Mouse (Mus musculus) bone marrow, adult 2 months (tissue): ENCODE results near the gene 1700056E22Rik.

ENCODE experiments used
- CTCF ChIP-seq: fragments of 200-500 bp; IDR thresholded peaks from 2 replicates; pipeline ENCODE4 v1.5.1; 2011; ENCODE audit warnings: low read length, control low read depth; ENCODE audit not compliant: control insufficient read depth, insufficient read depth
- POLR2A ChIP-seq: fragments of 200-500 bp; IDR thresholded peaks from 2 replicates; pipeline ENCODE4 v1.6.1; 2011; ENCODE audit warnings: low read depth, mild to moderate bottlenecking, control low read depth, low read length, borderline replicate concordance; ENCODE audit not compliant: control insufficient read depth

GRCm38 (mm10) chr1:183997207-183997606 is 36.9 kb downstream of the 1700056E22Rik start:
- no peak for TF ChIP-seq POLR2A
- no peak for TF ChIP-seq CTCF
